Mouse (Mus musculus): ENCODE data around the gene Fktn. TPM values are rescaled to one million over a fixed set of nuclear protein-coding genes. Genes with fewer than 3 reads are reported as not detected.

Gene Fktn
- 6.5 TPM for polyA plus RNA-seq (2017; shearing (Covaris generic))

GRCm38 (mm10) chr4:53713704-53714050, at the start of gene Fktn:
Gene Fktn (plus strand): TSS chr4:53713998.

DNA sequence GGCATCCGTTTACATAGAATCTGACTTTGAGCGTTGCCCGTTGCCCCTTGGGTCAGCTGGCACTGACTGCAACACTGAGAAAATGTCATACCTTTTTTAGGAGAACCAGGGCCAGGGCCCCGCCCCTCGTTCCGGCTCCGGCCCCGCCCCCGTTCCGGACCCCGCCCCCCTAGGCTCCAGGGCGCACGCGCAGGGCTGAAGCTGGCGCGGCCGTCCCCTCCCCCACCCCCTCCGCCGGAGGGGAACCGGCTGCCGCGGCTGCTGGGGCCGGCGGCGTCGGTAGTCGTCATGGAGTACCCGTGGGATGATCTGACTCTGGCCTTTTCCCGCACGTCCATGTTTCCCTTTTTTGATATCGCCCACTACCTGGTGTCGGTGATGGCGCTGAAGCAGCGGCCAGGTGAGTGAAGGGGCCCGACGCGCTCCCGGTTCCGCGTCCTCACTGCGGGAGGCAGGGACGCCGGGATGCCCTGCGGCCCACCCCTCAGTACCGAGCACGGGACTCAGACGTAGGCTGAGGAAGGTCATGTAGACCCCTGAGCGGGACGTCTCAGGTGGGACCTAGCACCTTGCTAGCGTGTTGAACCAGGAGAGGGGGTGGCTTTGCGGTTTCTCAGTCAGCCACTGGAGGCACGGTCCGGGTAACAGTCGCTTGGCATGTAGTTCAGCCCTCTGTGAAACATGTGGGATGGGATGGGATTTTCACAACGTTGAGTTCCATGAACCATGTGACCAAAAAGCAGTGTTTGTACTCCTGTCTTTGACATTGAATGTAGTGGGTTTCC, 112.2 kb downstream of the Fktn start, which contains the start of gene Tmem38b:
Gene Tmem38b (plus strand): TSS at position 225 of the 785 bp plus-strand sequence.

Other genes with a start within 250 kb of the Fktn start
- 7.0 TPM for gene Fsd1l, start 82.5 kb upstream of the Fktn start, polyA plus RNA-seq (2017; shearing (Covaris generic))
- 0.06 TPM for gene Tal2, start 65.7 kb downstream of the Fktn start, polyA plus RNA-seq (2017; shearing (Covaris generic))
- 10.4 TPM for gene Tmem38b, start 112.0 kb downstream of the Fktn start, polyA plus RNA-seq (2017; shearing (Covaris generic))

Data from CD4-positive, CD25-positive, alpha-beta regulatory T cell (primary cell).